Mouse (Mus musculus) small intestine, adult 2 months (tissue): ENCODE measurements at regions not wholly inside any gene's neighbourhood (a gene's known extent, or its start where the extent isn't known, plus 50 kb on each side); places are given as distances from the start of the nearest gene placed in this dataset.
"Not testable (repeated sequence)": the region's sequence is repeated elsewhere in the genome, so short reads cannot be mapped to it uniquely, and the experiment has no call there.

Experiments used
- H3K27ac ChIP-seq: fragments of 200-500 bp; 2 replicates; pipeline ENCODE4 v1.5.1; 2012; ENCODE audit warnings: low read depth, low read length, control low read depth, inconsistent platforms; ENCODE audit not compliant: insufficient read depth
- H3K27me3 ChIP-seq: fragments of 200-500 bp; 2 replicates; pipeline ENCODE4 v1.6.1; 2012; ENCODE audit warnings: mild to moderate bottlenecking, moderate library complexity, low read length, inconsistent platforms; ENCODE audit not compliant: control insufficient read depth, insufficient read depth
- H3K36me3 ChIP-seq: fragments of 200-500 bp; 2 replicates; pipeline ENCODE4 v1.6.1; 2012; ENCODE audit warnings: mild to moderate bottlenecking, low read length, control low read depth, inconsistent platforms; ENCODE audit not compliant: control insufficient read depth, insufficient read depth
- H3K4me1 ChIP-seq: fragments of 200-500 bp; 2 replicates; pipeline ENCODE4 v1.6.1; 2012; ENCODE audit warnings: low read length, inconsistent platforms, mixed read lengths; ENCODE audit not compliant: control insufficient read depth, insufficient read depth, insufficient read length
- H3K4me3 ChIP-seq: fragments of 200-500 bp; 2 replicates; pipeline ENCODE4 v1.5.1; 2012; ENCODE audit warnings: low read depth, mild to moderate bottlenecking, control low read depth, inconsistent platforms, low read length, moderate library complexity
- CTCF ChIP-seq: fragments of 200-500 bp; IDR thresholded peaks from 2 replicates; pipeline ENCODE4 v1.5.1; 2012; ENCODE audit warnings: low read depth, mild to moderate bottlenecking, control low read depth, inconsistent platforms, low read length, moderate library complexity, mixed read lengths; ENCODE audit not compliant: insufficient replicate concordance, insufficient read length; ENCODE audit errors: extremely low read depth
- POLR2A ChIP-seq: fragments of 200-500 bp; IDR thresholded peaks from 2 replicates; pipeline ENCODE4 v1.6.1; 2012; ENCODE audit warnings: low read depth, mild to moderate bottlenecking, control low read depth, inconsistent platforms, low read length, moderate library complexity
- WGBS: fragments of 180-500 bp; shearing (Covaris S2); methylation state at CpG from one replicate; pipeline ENCODE4 v1.1.7; 2018; 5-methylcytosine and 5-hydroxymethylcytosine counted together

- H3K4me1 ChIP-seq, H3K27ac ChIP-seq, H3K4me3 ChIP-seq, H3K36me3 ChIP-seq, H3K27me3 ChIP-seq: not testable (repeated sequence)
- WGBS, result 78% methylated on average over 9 of the region's 13 CpGs
These were observed 140.2 kb downstream of the Pls3 start for GRCm38 (mm10) chrX:75734628-75735302.

DNA sequence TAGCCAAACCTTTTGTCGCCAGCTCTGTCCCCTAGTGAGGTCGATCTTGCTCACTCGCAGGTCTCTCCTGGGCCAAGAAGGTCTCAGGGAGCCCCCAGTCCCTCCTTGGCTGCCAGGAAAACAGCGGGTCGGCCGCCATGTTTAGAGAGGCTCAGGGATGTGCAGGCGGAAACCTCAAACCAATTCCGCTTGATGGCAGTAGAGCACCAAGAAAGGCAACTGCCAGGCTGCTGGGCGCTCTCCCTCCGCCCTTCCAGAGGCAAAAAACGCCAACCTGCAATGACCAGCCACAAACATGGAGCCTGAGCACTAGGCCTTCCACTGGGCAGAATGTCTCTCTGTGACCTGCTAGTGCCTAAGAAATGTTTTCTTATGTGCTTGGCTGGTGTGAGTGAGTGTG, 141.3 kb downstream of the Pls3 start:
- not testable (repeated sequence) for H3K27ac ChIP-seq

GRCm38 (mm10) chrX:75729791-75730190, 145.2 kb downstream of the Pls3 start:
- not testable (repeated sequence) for H3K27ac ChIP-seq, H3K4me3 ChIP-seq, H3K4me1 ChIP-seq, H3K36me3 ChIP-seq, H3K27me3 ChIP-seq
- WGBS, result 76% methylated on average over 12 of the region's 12 CpGs

More for the DNA sequence above, 141.3 kb downstream of the Pls3 start:
- not testable (repeated sequence) for H3K27me3 ChIP-seq, H3K36me3 ChIP-seq, H3K4me1 ChIP-seq, H3K4me3 ChIP-seq
- 70% methylated on average over 11 of the region's 11 CpGs for WGBS

DNA sequence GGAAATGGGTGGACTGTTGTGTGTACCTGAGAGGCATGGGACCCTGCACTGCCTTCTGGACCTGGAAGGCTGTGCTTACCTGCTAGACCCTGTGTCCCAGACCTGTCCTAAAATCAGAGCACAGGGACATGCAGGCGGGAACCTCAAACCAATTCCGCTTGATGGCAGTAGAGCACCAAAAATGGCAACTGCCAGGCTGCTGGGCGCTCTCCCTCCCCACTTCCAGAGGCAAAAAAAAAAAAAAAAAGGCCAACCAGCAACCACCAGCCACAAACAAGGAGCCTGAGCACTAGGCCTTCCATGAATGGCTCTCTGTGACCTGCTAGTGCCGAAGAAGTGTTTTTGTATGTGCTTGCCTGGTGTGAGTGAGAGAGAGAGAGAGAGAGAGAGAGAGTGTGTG, 146.5 kb downstream of the Pls3 start:
- Histone ChIP-seq H3K27me3 (no peaks in the 10 kb centered on the region), H3K27ac (no peak overlapping the region), H3K4me3 (no peak overlapping the region), H3K4me1 (no peaks in the 10 kb centered on the region), H3K36me3 (peaks cover 5% of the 10 kb centered on the region; the same call in 1 of the 2 replicates)
- 86% methylated on average over 4 of the region's 4 CpGs for WGBS
- TF ChIP-seq CTCF (no peak), POLR2A (no peak)

GRCm38 (mm10) chrX:75723542-75723941, 145.5 kb upstream of the Rab39b start:
- WGBS, result 74% methylated on average over 39 of the region's 39 CpGs
- not testable (repeated sequence) for H3K27ac ChIP-seq, H3K4me3 ChIP-seq, H3K27me3 ChIP-seq, H3K36me3 ChIP-seq, H3K4me1 ChIP-seq

DNA sequence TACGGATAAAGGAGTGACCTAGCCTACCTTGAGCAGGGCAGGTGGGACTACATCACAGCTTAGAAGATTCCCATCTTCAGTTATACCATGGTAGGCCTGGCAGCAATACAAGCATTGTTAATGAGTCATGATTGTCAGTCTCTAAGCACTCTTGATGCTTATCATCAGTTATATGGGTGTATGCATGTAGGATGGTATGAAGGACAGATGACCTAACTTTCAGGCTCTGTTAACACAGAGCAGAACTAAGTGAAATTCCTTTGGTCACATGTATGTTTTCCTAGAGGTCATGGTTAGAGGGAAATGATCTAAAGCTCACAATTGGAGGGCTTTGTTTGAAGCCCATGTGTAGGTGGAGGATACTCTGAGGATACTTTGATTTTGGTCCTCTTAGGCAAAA, 121.9 kb upstream of the Rab39b start:
- Histone ChIP-seq H3K4me3 (no peak overlapping the region), H3K27me3 (no peaks in the 10 kb centered on the region), H3K36me3 (no peaks in the 10 kb centered on the region), H3K27ac (no peak overlapping the region), H3K4me1 (no peaks in the 10 kb centered on the region)
- no peak for TF ChIP-seq CTCF
- no peak for TF ChIP-seq POLR2A
- 28% methylated on average over 1 of the region's 1 CpGs for WGBS

- H3K4me3 ChIP-seq, H3K4me1 ChIP-seq, H3K27me3 ChIP-seq, H3K36me3 ChIP-seq, H3K27ac ChIP-seq: not testable (repeated sequence)
- 96% methylated on average over 8 of the region's 8 CpGs for WGBS
These were observed 97.2 kb upstream of the Rab39b start for GRCm38 (mm10) chrX:75675271-75675670.

DNA sequence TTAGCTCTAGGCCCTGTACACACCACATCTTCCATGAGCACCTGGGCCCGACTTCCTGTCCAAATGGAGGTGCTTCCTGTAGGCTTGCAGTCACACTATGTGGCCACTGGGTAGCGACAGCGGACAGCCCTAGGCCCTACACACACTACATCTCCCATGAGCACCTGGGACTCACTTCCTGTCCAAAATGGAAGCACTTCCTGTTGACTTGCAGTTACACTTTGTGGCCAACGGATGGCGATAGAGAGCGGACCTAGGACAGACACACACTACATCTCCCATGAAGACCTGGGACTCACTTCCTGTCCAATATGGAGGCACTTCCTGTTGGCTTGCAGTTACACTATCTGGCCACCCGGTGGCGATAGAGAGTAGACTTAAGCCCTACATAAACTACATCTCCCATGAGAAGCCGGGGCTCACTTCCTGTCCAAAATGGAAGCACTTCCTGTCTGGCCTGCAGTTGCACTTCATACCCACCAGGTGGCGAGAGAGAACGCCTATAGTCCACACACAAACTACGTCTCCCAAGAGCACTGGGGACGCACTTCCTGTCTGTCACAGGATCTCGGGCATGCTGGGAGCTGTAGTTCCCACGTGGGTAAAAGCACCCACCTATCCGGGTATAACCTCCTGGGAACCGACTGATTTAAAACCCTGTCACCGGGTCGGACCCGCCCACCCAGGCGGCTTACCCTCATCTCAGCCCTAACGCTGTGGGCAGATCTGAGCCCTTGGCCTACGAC, 96.1 kb upstream of the Rab39b start:
- WGBS, result 6% methylated on average over 23 of the region's 23 CpGs
- Histone ChIP-seq H3K4me3 (peak overlapping the region; percentile 60), H3K4me1 (no peaks in the 10 kb centered on the region), H3K27me3 (no peaks in the 10 kb centered on the region), H3K36me3 (no peaks in the 10 kb centered on the region), H3K27ac (no peak overlapping the region)
- TF ChIP-seq CTCF (peak; percentile 66; the same call in 1 of the 2 replicates), POLR2A (no peak)
